ENCODE assay signal across 8 mouse cellular contexts in the genomic region with DNA sequence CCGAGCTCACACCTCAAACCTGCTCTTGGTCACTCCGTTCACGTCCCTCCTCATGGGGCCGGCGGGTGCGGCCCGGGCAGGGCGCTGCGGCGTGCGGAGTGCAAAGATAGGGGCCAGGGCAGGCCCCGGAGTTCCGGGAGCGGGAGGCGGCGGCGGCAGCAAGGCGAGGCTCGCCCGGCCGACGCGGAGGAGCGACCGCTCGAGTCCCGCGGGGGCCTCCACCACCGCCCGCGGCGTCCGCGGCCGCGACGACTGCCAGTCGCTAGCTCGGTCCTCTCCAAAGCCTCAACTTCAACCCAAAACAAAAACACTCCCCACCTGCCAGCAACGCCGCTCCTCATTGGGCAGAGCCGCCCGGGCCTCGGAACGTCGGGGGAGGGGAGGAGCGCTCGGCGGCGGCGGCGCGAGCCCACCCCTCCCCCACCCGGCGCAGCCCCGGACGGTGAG. TPM values are rescaled to one million over a fixed set of nuclear protein-coding genes. Genes with fewer than 3 reads are reported as not detected.
A peak's percentile ranks its signal among the peaks of the same experiment; 100 is the strongest.
DNase-seq lines count a peak whose midpoint lies in the region; TF ChIP-seq lines count a peak whose summit lies in the region.

No protein-coding gene starts in this region.

- intact Hi-C loops in gastrocnemius, adult 2 months (cut with DNase I), result loop anchor here (5.0 kb wide), 1 partner anchor 122 kb away; a partner anchor contains a TSS

- peak overlapping the region; percentile 99 for H3K27ac ChIP-seq in gastrocnemius, adult 2 months

- H3K9me3 ChIP-seq in megakaryocyte, embryonic 14.5 days, result no peaks in the 10 kb centered on the region

- H3K27me3 ChIP-seq in megakaryocyte, embryonic 14.5 days (replicated peaks), result no peaks in the 10 kb centered on the region

- H3K4me3 ChIP-seq in gastrocnemius, adult 2 months, result peak overlapping the region; percentile 91
- H3K4me3 ChIP-seq in megakaryocyte, embryonic 14.5 days (replicated peaks), result peak overlapping the region; percentile 100

- TF ChIP-seq CTCF in gastrocnemius, adult 2 months (IDR thresholded peaks at IDR 0.05), result no peak

- DNase-seq in WW6 (ENCODE audit: low read depth, low spot score), result peak; percentile 81
- peak; percentile 92 to 94 for DNase-seq in cerebellum, postnatal 4 days (ENCODE audit: low spot score in 2 of 2)
- peak; percentile 97 for DNase-seq in gastrocnemius, adult 2 months
- peak; percentile 67 for DNase-seq in hindlimb bud, embryonic 11.5 days (ENCODE audit: extremely low spot score, low read depth, low spot score)
- DNase-seq in left cerebral cortex, adult 8-10 months (ENCODE audit: low spot score in 2 of 2), result peak; percentile 82 to 89
- DNase-seq in right cerebral cortex, postnatal 10 days (ENCODE audit: low spot score in 2 of 2), result peak; percentile 95 to 97
- peak; percentile 92 for DNase-seq in urinary bladder, postnatal 25 days (ENCODE audit: low spot score)

- peaks cover 37% of the 10 kb centered on the region for H3K4me1 ChIP-seq in megakaryocyte, embryonic 14.5 days

- H3K36me3 ChIP-seq in megakaryocyte, embryonic 14.5 days (replicated peaks; ENCODE audit: low read length), result peaks cover 28% of the 10 kb centered on the region

RNA-seq across cellular contexts. Expression of a gene that starts 0.9 kb away (rescaled TPM):
- total RNA-seq in gastrocnemius, adult 2 months (2021), result 1 to 10 TPM; 8.2 to 9.7 TPM
- total RNA-seq in left cerebral cortex, adult 8-10 months (2022), result 10 to 100 TPM; 33.4 to 37.5 (median 34.9) TPM
- 4.7 and 7.1 TPM in 2 replicates for polyA plus RNA-seq in megakaryocyte, embryonic 14.5 days (2012; ENCODE audit: insufficient read depth, low replicate concordance)

RNA-seq across cellular contexts. Expression of a gene that starts 43.8 kb away (rescaled TPM):
- 10 to 100 TPM; 26.4 to 33.1 TPM for total RNA-seq in gastrocnemius, adult 2 months (2021)
- 10 to 100 TPM; 41.3 to 50.8 (median 46.0) TPM for total RNA-seq in left cerebral cortex, adult 8-10 months (2022)
- 6.4 and 8.2 TPM in 2 replicates for polyA plus RNA-seq in megakaryocyte, embryonic 14.5 days (2012; ENCODE audit: insufficient read depth, low replicate concordance)

RNA-seq across cellular contexts. Expression of a gene that starts 53.5 kb away (rescaled TPM):
- total RNA-seq in gastrocnemius, adult 2 months (2021), result 10 to 100 TPM; 14.2 to 17.1 TPM
- total RNA-seq in left cerebral cortex, adult 8-10 months (2022), result 10 to 100 TPM; 36.6 to 42.6 (median 39.3) TPM
- polyA plus RNA-seq in megakaryocyte, embryonic 14.5 days (2012; ENCODE audit: insufficient read depth, low replicate concordance), result 5.5 and 6.0 TPM in 2 replicates

Comparison
In these comparisons a context has a peak if more than half of its experiments do, and no peak if none do; other contexts are left out.
1. Peak in every context shown above with its lines: DNase-seq, H3K4me3 ChIP-seq and H3K27ac ChIP-seq.